ENCODE assay signal across 19 mouse cellular contexts in genomic region chr1:81209536-81209935, GRCm38 (mm10).
DNase-seq lines count a peak whose midpoint lies in the region; TF ChIP-seq lines count a peak whose summit lies in the region.
"Had no signal": no experiment of that assay in that cellular context is flagged by ENCODE, and none has a peak within 500 bp of the region (broad histone marks: within the 10 kb centered on the region; RNA-seq: fewer than 3 reads in every experiment).

No protein-coding gene starts in this region.

- peak in 1 of 2 experiments; percentile 34 for DNase-seq in cerebellum, adult 2 months
- DNase-seq in cerebellum, postnatal 4 days (ENCODE audit: low spot score in 2 of 2): no peak
- DNase-seq in cerebellum, adult 9-11 months: peak; percentile 17
- DNase-seq in cerebellum, adult 18-20 months: no peak
- peak; percentile 60 to 61 for DNase-seq in cerebellum, postnatal 14 days
- DNase-seq in cerebellum, adult 11 months: no peak
- DNase-seq in brain, adult 2 months (ENCODE audit: low read depth, low spot score): peak; percentile 18
- DNase-seq in embryo, embryonic 11 days: no peak
- DNase-seq: adrenal gland, adult 8-10 months; adrenal gland, postnatal 14 days; adrenal gland, postnatal 36 days; B cell, adult 2 months; gastrocnemius, postnatal 14 days had no signal

- 59% methylated on average over 2 of the region's 2 CpGs for WGBS in cerebellum, adult 2 months

- peak overlapping the region; percentile 31; the same call in 1 of the 2 replicates for H3K27ac ChIP-seq in cerebellum, adult 2 months (ENCODE audit: insufficient read depth, low read length)
- H3K27ac ChIP-seq: embryonic facial prominence, embryonic 13.5 days; embryonic facial prominence, embryonic 15.5 days; forebrain, embryonic 10.5 days; forebrain, embryonic 12.5 days had no signal

- no peak for TF ChIP-seq CTCF in cerebellum, adult 2 months (IDR thresholded peaks at IDR 0.05; ENCODE audit: borderline replicate concordance, insufficient read depth, low read depth, low read length)

- no peaks in the 10 kb centered on the region for H3K27me3 ChIP-seq in cerebellum, adult 2 months (ENCODE audit: control insufficient read depth, insufficient read depth, low read length)
- H3K27me3 ChIP-seq: CH12.LX; embryonic facial prominence, embryonic 13.5 days; embryonic facial prominence, embryonic 15.5 days; forebrain, embryonic 12.5 days had no signal

- H3K4me3 ChIP-seq in cerebellum, adult 2 months (replicated peaks; ENCODE audit: insufficient read depth, low read depth, low read length): no peak overlapping the region
- H3K4me3 ChIP-seq: embryonic facial prominence, embryonic 13.5 days; embryonic facial prominence, embryonic 15.5 days; erythroblast, embryonic 14.5 days; forebrain, embryonic 10.5 days; forebrain, embryonic 12.5 days had no signal

- TF ChIP-seq POLR2A in cerebellum, adult 2 months (IDR thresholded peaks at IDR 0.05; ENCODE audit: borderline replicate concordance, insufficient read depth, low read length): no peak

- H3K4me1 ChIP-seq in cerebellum, adult 2 months (ENCODE audit: control insufficient read depth, insufficient read depth, low read length): no peaks in the 10 kb centered on the region; the same call in 1 of the 2 replicates
- H3K4me1 ChIP-seq: embryonic facial prominence, embryonic 13.5 days; embryonic facial prominence, embryonic 15.5 days; forebrain, embryonic 10.5 days; forebrain, embryonic 12.5 days had no signal

Comparison
In these comparisons a context has a peak if more than half of its experiments do, and no peak if none do; other contexts are left out.
1. DNase-seq: peak in cerebellum, adult 9-11 months (single experiment), cerebellum, postnatal 14 days (2 of 2) and brain, adult 2 months (single experiment); none in cerebellum, postnatal 4 days (0 of 2), cerebellum, adult 18-20 months (0 of 2), cerebellum, adult 11 months (single experiment) and embryo, embryonic 11 days (single experiment).